Mouse (Mus musculus) forebrain, embryonic 13.5 days (tissue): ENCODE measurements around the gene Serpina1b. TPM values are rescaled to one million over a fixed set of nuclear protein-coding genes. Genes with fewer than 3 reads are reported as not detected.
"Not testable (repeated sequence)": the region's sequence is repeated elsewhere in the genome, so short reads cannot be mapped to it uniquely, and the experiment has no call there.

Source experiments
- ATAC-seq: fragments of 200-750 bp; cut with Nextera tagmentation; 2 replicates; pipeline ENCODE4 v1.8.0; 2017
- H3K27ac ChIP-seq: fragments of 300-500 bp; sonication (generic); 2 replicates; pipeline ENCODE4 v1.5.1; 2015; ENCODE audit warnings: inconsistent platforms, mild to moderate bottlenecking, moderate library complexity
- H3K27me3 ChIP-seq: fragments of 300-500 bp; sonication (generic); 2 replicates; pipeline ENCODE4 v1.6.1; 2015; ENCODE audit warnings: mild to moderate bottlenecking, inconsistent platforms
- H3K36me3 ChIP-seq: fragments of 300-500 bp; sonication (generic); 2 replicates; pipeline ENCODE4 v1.6.1; 2015; ENCODE audit warnings: mild to moderate bottlenecking, inconsistent platforms; ENCODE audit not compliant: poor library complexity, severe bottlenecking
- H3K4me1 ChIP-seq: fragments of 300-500 bp; sonication (generic); 2 replicates; pipeline ENCODE4 v1.6.1; 2015; ENCODE audit warnings: inconsistent platforms
- H3K4me2 ChIP-seq: fragments of 300-500 bp; sonication (generic); 2 replicates; pipeline ENCODE4 v1.6.1; 2015; ENCODE audit warnings: inconsistent platforms, mild to moderate bottlenecking, moderate library complexity
- H3K4me3 ChIP-seq: fragments of 300-500 bp; sonication (generic); 2 replicates; pipeline ENCODE4 v1.5.1; 2015; ENCODE audit warnings: mild to moderate bottlenecking, inconsistent platforms
- H3K9ac ChIP-seq: fragments of 300-500 bp; sonication (generic); 2 replicates; pipeline ENCODE4 v1.6.1; 2015; ENCODE audit warnings: mild to moderate bottlenecking, inconsistent platforms
- H3K9me3 ChIP-seq: fragments of 300-500 bp; sonication (generic); replicated peaks from 2 replicates; pipeline ENCODE4 v1.6.1; 2016; ENCODE audit warnings: inconsistent platforms
- WGBS: fragments of 180-500 bp; shearing (Covaris S2); methylation state at CpG from one replicate; pipeline ENCODE4 v1.1.7; 2015; 5-methylcytosine and 5-hydroxymethylcytosine counted together
- polyA plus RNA-seq: library from polyadenylated mRNA; unstranded; fragments of >200 nt; fragmentation: Nextera tagmentation; extraction: Ambion mirVana; gene quantifications from 2 replicates; pipeline ENCODE4 v1.2.1, GENCODE M21; 2015

Serpina1b gene
- polyA plus RNA-seq: 0.27 and 3.3 TPM in 2 replicates

- not testable (repeated sequence) for H3K4me1 ChIP-seq, H3K36me3 ChIP-seq, H3K27ac ChIP-seq, H3K9ac ChIP-seq, H3K4me2 ChIP-seq, H3K4me3 ChIP-seq, ATAC-seq, H3K27me3 ChIP-seq
- 82% methylated on average over 4 of the region's 4 CpGs for WGBS
- peaks cover 14% of the 10 kb centered on the region for H3K9me3 ChIP-seq
Measured at GRCm38 (mm10) chr12:103830273-103830672, at the start of gene Serpina1b. TSS of gene Serpina1b (minus strand) at chr12:103830373.

- peaks cover 22% of the 10 kb centered on the region for H3K9me3 ChIP-seq
- not testable (repeated sequence) for H3K4me3 ChIP-seq, H3K36me3 ChIP-seq, H3K4me2 ChIP-seq, H3K27ac ChIP-seq, ATAC-seq, H3K9ac ChIP-seq, H3K4me1 ChIP-seq, H3K27me3 ChIP-seq
- WGBS: 93% methylated on average over 1 of the region's 1 CpGs
Measured at GRCm38 (mm10) chr12:103866873-103867272, 36.7 kb upstream of the Serpina1b start.

DNA sequence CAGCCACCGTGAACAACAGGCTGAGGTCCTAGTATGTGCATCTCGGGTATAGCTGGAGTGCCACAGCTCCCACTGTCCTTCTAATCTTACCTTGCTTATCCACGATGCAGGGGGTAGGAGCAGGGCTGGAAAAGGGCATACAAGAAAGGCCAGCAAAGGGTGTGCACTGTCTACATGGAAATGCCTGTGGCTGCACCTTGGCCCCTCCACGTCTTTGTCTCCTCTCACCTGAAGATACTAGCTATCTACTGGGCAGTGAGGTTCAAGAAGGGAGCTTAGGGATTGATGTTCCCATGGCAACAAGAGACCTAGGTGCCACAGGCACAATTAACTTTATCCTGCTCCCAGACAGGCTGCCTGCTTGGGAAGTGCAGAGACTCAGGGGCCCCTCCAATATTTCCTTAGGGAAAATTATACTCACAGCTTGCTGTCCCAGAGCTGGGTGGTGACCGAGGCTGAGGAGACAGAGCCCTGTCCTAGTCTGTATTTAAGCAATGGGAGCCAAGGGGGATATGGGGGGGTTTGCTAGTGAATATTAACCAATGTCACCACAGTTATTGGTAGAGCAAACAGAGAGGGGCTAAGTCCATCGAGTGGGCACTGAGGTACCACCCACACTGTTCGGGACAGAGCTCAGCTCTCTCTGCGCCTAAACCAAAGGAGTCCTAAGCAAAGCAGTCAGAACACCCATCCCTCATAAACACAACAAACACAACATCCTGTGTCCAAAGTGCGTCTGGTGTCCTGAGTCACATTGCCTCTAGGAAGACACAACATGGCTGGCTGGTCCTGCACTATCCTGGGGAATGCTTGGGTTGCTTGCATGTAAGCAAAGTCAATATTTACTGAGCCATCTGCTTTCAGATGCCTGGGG lies 33.2 kb upstream of the Serpina1b start, which contains the start of gene Serpina1a:
Gene Serpina1a, minus strand, starts transcription at position 462 of the 874 bp plus-strand sequence.
- not testable (repeated sequence) for H3K9ac ChIP-seq, ATAC-seq
- WGBS: 86% methylated on average over 9 of the region's 9 CpGs

DNA sequence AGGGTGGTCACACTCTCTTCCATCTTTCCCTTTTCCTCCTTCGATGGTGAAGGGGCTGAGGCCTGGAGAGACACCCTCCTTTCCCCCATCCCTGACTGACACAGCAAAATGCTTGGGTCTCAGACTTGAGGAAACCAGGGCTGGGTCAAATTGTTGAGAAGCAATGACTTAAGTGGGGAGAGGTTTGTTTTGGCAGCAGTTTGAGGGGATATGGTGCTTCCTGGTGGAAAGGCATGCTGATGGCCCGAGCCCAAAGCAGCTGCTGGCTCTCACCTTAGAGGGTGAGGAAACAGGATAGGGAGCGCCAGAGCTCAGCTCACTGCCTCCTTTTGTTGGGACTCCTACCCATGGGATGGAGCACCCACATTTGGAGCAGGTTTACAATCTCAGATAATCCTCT lies 30.8 kb upstream of the Serpina1b start:
- 0 out of 2 replicates have a peak, but pooled peaks cover 20% of the 10 kb centered on the region for H3K9me3 ChIP-seq
- no peak overlapping the region for H3K4me2 ChIP-seq
- H3K4me3 ChIP-seq: no peak overlapping the region
- ATAC-seq: no peak
- no peak overlapping the region for H3K27ac ChIP-seq
- H3K9ac ChIP-seq: no peak overlapping the region
- no peaks in the 10 kb centered on the region for H3K4me1 ChIP-seq
- no peaks in the 10 kb centered on the region for H3K36me3 ChIP-seq
- no peaks in the 10 kb centered on the region for H3K27me3 ChIP-seq
- WGBS: 78% methylated on average over 3 of the region's 3 CpGs

More for the DNA sequence above, 33.2 kb upstream of the Serpina1b start, which contains the start of gene Serpina1a:
- H3K4me1 ChIP-seq, H3K27me3 ChIP-seq, H3K4me2 ChIP-seq, H3K27ac ChIP-seq, H3K4me3 ChIP-seq, H3K36me3 ChIP-seq: not testable (repeated sequence)
- peaks cover 21% of the 10 kb centered on the region for H3K9me3 ChIP-seq

GRCm38 (mm10) chr12:103860571-103860970 lies 30.4 kb upstream of the Serpina1b start:
- 0 out of 2 replicates have a peak, but pooled peaks cover 19% of the 10 kb centered on the region for H3K9me3 ChIP-seq
- not testable (repeated sequence) for H3K27me3 ChIP-seq, ATAC-seq, H3K4me2 ChIP-seq, H3K4me3 ChIP-seq, H3K9ac ChIP-seq, H3K27ac ChIP-seq, H3K4me1 ChIP-seq, H3K36me3 ChIP-seq
- WGBS: 76% methylated on average over 3 of the region's 4 CpGs

GRCm38 (mm10) chr12:103859584-103859983 lies 29.4 kb upstream of the Serpina1b start:
- H3K9me3 ChIP-seq: 0 out of 2 replicates have a peak, but pooled peaks cover 16% of the 10 kb centered on the region
- not testable (repeated sequence) for H3K4me3 ChIP-seq, ATAC-seq, H3K27ac ChIP-seq, H3K4me1 ChIP-seq, H3K36me3 ChIP-seq, H3K4me2 ChIP-seq, H3K27me3 ChIP-seq, H3K9ac ChIP-seq
- 65% methylated on average over 3 of the region's 3 CpGs for WGBS

DNA sequence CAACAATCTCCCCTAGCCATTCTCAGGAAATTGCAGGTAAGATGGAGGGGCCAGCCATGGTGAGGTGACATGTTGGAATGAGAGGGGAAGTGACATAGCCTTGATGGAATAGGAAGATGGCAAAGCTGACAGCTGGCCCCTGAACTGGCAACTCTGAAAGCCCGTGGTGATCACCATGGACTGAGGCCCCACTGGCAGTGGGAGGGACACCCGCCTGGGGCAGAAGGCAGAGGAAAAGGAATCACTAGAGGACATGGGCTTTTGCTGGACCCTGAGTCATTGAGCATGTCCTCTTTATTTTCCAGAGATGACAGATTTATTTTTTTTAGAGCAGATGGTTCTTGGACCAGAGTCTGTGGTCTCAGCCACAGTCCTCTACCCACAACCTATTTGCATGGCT lies 22.9 kb upstream of the Serpina1b start:
- not testable (repeated sequence) for H3K9ac ChIP-seq, H3K4me2 ChIP-seq, H3K36me3 ChIP-seq, H3K4me3 ChIP-seq, H3K27me3 ChIP-seq, H3K27ac ChIP-seq, H3K9me3 ChIP-seq, H3K4me1 ChIP-seq, ATAC-seq
- 75% methylated on average over 2 of the region's 2 CpGs for WGBS

- not testable (repeated sequence) for H3K36me3 ChIP-seq, H3K4me1 ChIP-seq, ATAC-seq, H3K27me3 ChIP-seq, H3K9ac ChIP-seq, H3K27ac ChIP-seq, H3K4me3 ChIP-seq, H3K4me2 ChIP-seq, H3K9me3 ChIP-seq
- WGBS: 87% methylated on average over 6 of the region's 6 CpGs
Measured at GRCm38 (mm10) chr12:103827661-103828372, 2.4 kb downstream of the Serpina1b start.

- not testable (repeated sequence) for H3K27ac ChIP-seq, H3K4me1 ChIP-seq, H3K4me2 ChIP-seq, H3K9ac ChIP-seq, H3K27me3 ChIP-seq, ATAC-seq, H3K36me3 ChIP-seq, H3K4me3 ChIP-seq
- WGBS: 85% methylated on average over 5 of the region's 5 CpGs
- H3K9me3 ChIP-seq: 0 out of 2 replicates have a peak, but pooled peaks cover 13% of the 10 kb centered on the region
Measured at GRCm38 (mm10) chr12:103823826-103824225, 6.3 kb downstream of the Serpina1b start.

DNA sequence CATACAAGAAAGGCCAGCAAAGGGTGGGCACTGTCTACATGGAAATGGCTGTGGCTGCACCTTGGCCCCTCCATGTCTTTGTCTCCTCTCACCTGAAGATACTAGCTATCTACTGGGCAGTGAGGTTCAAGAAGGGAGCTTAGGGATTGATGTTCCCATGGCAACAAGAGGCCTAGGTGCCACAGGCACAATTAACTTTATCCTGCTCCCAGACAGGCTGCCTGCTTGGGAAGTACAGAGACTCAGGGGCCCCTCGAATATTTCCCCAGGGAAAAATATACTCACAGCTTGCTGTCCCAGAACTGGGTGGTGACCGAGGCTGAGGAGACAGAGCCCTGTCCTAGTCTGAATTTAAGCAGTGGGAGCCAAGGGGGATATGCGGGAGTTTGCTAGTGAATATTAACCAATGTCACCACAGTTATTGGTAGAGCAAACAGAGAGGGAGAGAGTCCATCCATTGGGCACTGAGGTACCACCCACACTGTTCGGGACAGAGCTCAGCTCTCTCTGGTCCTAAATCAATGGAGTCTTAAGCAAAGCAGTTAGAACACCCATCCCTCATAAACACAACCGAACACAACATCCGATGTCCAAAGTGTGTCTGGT lies 56.8 kb downstream of the Serpina1b start, which contains the start of gene Serpina1d:
Gene Serpina1d, minus strand, starts transcription at position 347 of the 606 bp plus-strand sequence.
- not testable (repeated sequence) for H3K9me3 ChIP-seq, H3K4me1 ChIP-seq, H3K4me3 ChIP-seq, H3K27me3 ChIP-seq, H3K36me3 ChIP-seq, H3K4me2 ChIP-seq, H3K27ac ChIP-seq, ATAC-seq, H3K9ac ChIP-seq
- 88% methylated on average over 6 of the region's 6 CpGs for WGBS

DNA sequence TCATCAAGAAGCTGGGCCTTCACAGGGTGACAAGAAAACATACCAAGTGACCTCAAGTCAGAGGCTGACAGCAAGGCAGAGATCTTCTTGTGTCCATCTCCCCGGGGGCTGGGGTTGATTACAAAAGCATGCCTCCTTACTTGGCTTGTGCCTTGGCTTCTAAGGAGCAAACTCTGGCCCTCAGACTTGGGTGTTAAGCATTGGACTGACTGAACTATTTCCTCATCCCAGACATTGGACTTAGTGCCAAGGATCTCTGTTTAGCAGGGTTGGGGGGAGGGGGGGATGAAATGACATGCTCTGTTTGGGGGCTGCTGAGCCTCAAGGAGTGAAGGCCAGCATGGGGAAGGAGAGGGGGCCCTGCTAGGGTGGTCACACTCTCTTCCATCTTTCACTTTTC lies 59.6 kb downstream of the Serpina1b start:
- H3K27me3 ChIP-seq, H3K36me3 ChIP-seq, ATAC-seq, H3K4me1 ChIP-seq, H3K9ac ChIP-seq, H3K27ac ChIP-seq, H3K4me3 ChIP-seq, H3K4me2 ChIP-seq: not testable (repeated sequence)
- 77% methylated on average over 1 of the region's 1 CpGs for WGBS
- H3K9me3 ChIP-seq: peaks cover 10% of the 10 kb centered on the region; the same call in 1 of the 2 replicates

DNA sequence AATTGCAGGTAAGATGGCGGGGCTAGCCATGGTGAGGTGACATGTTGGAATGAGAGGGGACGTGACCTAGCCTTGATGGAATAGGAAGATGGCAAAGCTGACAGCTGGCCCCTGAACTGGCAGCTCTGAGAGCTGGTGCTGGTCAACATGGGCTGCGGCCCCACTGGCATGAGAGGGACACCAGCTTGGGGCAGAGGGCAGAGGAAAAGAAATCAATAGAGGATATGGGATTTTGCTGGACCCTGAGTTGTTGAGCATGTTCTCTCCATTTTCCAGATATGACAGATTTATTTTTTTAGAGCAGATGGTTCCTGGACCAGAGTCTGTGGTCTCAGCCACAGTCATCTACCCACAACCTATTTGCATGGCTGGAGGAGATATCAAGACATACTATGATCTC lies 67.1 kb downstream of the Serpina1b start:
- not testable (repeated sequence) for H3K27me3 ChIP-seq, H3K9ac ChIP-seq, ATAC-seq, H3K4me3 ChIP-seq, H3K4me2 ChIP-seq, H3K4me1 ChIP-seq, H3K36me3 ChIP-seq, H3K27ac ChIP-seq
- peaks cover 27% of the 10 kb centered on the region for H3K9me3 ChIP-seq
- WGBS: 70% methylated on average over 3 of the region's 3 CpGs
